Mouse (Mus musculus) right cerebral cortex, postnatal 36 days (tissue): Measurements from ENCODE around the gene Scn4a.
A peak's percentile ranks its signal among the peaks of the same experiment; 100 is the strongest.

Experiments used
- DNase-seq, 2 experiments: peaks; one replicate each; pipeline ENCODE4 v3.0.0; 2022; ENCODE audit warnings: low spot score in 2 of 2, mixed read lengths in 1 of 2

The Scn4a gene

GRCm38 (mm10) chr11:106272644-106273310, 80.3 kb downstream of the Scn4a start, which contains the start of gene Smarcd2:
Gene Smarcd2, minus strand, starts transcription at chr11:106272972.
- peak; percentile 99 for DNase-seq

GRCm38 (mm10) chr11:106271794-106272643, 81.1 kb downstream of the Scn4a start:
- no peak for DNase-seq

GRCm38 (mm10) chr11:106271131-106271793, 81.8 kb downstream of the Scn4a start:
- DNase-seq = no peak

GRCm38 (mm10) chr11:106269060-106269431, 84.0 kb downstream of the Scn4a start:
- no peak for DNase-seq
